Mouse (Mus musculus) ovary, postnatal 10 days (tissue): ENCODE measurements around the gene Anapc2.
"Not testable (repeated sequence)": the region's sequence is repeated elsewhere in the genome, so short reads cannot be mapped to it uniquely, and the experiment has no call there.

Source experiments
- DNase-seq: peaks from one replicate; pipeline ENCODE4 v3.0.0; 2022; ENCODE audit warnings: low spot score

The Anapc2 gene

GRCm38 (mm10) chr2:25240723-25241437, 31.4 kb upstream of the Anapc2 start:
- no peak for DNase-seq

GRCm38 (mm10) chr2:25241438-25241775, 30.9 kb upstream of the Anapc2 start:
- no peak for DNase-seq

- DNase-seq = no peak
Measured at GRCm38 (mm10) chr2:25242101-25242506, 30.2 kb upstream of the Anapc2 start, which contains the start of the genes Rnf208 and Cysrt1. Rnf208 (plus strand) TSS chr2:25242255. Cysrt1 (minus strand) TSS chr2:25242452.

GRCm38 (mm10) chr2:25243342-25243741, 28.9 kb upstream of the Anapc2 start:
- no peak for DNase-seq

- DNase-seq = no peak
Measured at GRCm38 (mm10) chr2:25244144-25244543, 28.1 kb upstream of the Anapc2 start.

- DNase-seq = no peak
Measured at GRCm38 (mm10) chr2:25246183-25247072, 25.9 kb upstream of the Anapc2 start, which contains the start of gene AL732309.1. AL732309.1 (minus strand) TSS chr2:25246863.

- DNase-seq = no peak
Measured at GRCm38 (mm10) chr2:25252331-25252730, 19.9 kb upstream of the Anapc2 start.

GRCm38 (mm10) chr2:25255284-25255779, 16.9 kb upstream of the Anapc2 start, which contains the start of gene Tmem203:
Tmem203 (plus strand) TSS chr2:25255439.
- peak; percentile 70 for DNase-seq

- not testable (repeated sequence) for DNase-seq
Measured at GRCm38 (mm10) chr2:25256443-25257109, 15.7 kb upstream of the Anapc2 start.

- DNase-seq = not testable (repeated sequence)
Measured at GRCm38 (mm10) chr2:25257250-25257649, 15.0 kb upstream of the Anapc2 start.

- DNase-seq = no peak
Measured at GRCm38 (mm10) chr2:25258887-25259286, 13.4 kb upstream of the Anapc2 start.

- no peak for DNase-seq
Measured at GRCm38 (mm10) chr2:25261870-25262269, 10.4 kb upstream of the Anapc2 start.

- DNase-seq = peak; percentile 82
Measured at GRCm38 (mm10) chr2:25262291-25262767, 9.9 kb upstream of the Anapc2 start, which contains the start of gene Tprn. Tprn (plus strand) TSS chr2:25262618.

GRCm38 (mm10) chr2:25262795-25263622, 9.3 kb upstream of the Anapc2 start:
- no peak for DNase-seq

GRCm38 (mm10) chr2:25263623-25264285, 8.5 kb upstream of the Anapc2 start:
- no peak for DNase-seq

GRCm38 (mm10) chr2:25264286-25264660, 8.0 kb upstream of the Anapc2 start:
- DNase-seq = no peak

GRCm38 (mm10) chr2:25264851-25265250, 7.4 kb upstream of the Anapc2 start:
- no peak for DNase-seq

GRCm38 (mm10) chr2:25265897-25266656, 6.2 kb upstream of the Anapc2 start:
- DNase-seq = no peak

- no peak for DNase-seq
Measured at GRCm38 (mm10) chr2:25266720-25267119, 5.6 kb upstream of the Anapc2 start.

- DNase-seq = no peak
Measured at GRCm38 (mm10) chr2:25267241-25267640, 5.0 kb upstream of the Anapc2 start.
